Mouse (Mus musculus) hindbrain, postnatal 0 days (tissue): Measurements from ENCODE around the gene Zc3h7a. TPM values are rescaled to one million over a fixed set of nuclear protein-coding genes. Genes with fewer than 3 reads are reported as not detected.
A peak's percentile ranks its signal among the peaks of the same experiment; 100 is the strongest.
"Not testable (repeated sequence)": the region's sequence is repeated elsewhere in the genome, so short reads cannot be mapped to it uniquely, and the experiment has no call there.

Experiments
- ATAC-seq: fragments of 200-750 bp; cut with Nextera tagmentation; 2 replicates; pipeline ENCODE4 v1.8.0; 2017; ENCODE audit warnings: mild to moderate bottlenecking, moderate TSS enrichment, moderate library complexity
- DNase-seq: peaks from one replicate; pipeline ENCODE4 v3.0.0-alpha.2; 2015; ENCODE audit warnings: low spot score
- H3K27ac ChIP-seq: fragments of 300-500 bp; sonication (generic); 2 replicates; pipeline ENCODE4 v1.5.1; 2014; ENCODE audit warnings: mild to moderate bottlenecking
- H3K27me3 ChIP-seq: fragments of 300-500 bp; sonication (generic); 2 replicates; pipeline ENCODE4 v1.6.1; 2014; ENCODE audit warnings: low read length, mixed read lengths; ENCODE audit not compliant: insufficient read depth
- H3K36me3 ChIP-seq: fragments of 300-500 bp; sonication (generic); 2 replicates; pipeline ENCODE4 v1.6.1; 2014; ENCODE audit warnings: low read length, mixed read lengths; ENCODE audit not compliant: insufficient read depth
- H3K4me1 ChIP-seq: fragments of 300-500 bp; sonication (generic); 2 replicates; pipeline ENCODE4 v1.6.1; 2014; ENCODE audit warnings: antibody characterized with exemption, low read length, mixed read lengths; ENCODE audit not compliant: insufficient read depth
- H3K4me2 ChIP-seq: fragments of 300-500 bp; sonication (generic); 2 replicates; pipeline ENCODE4 v1.6.1; 2014; ENCODE audit warnings: low read depth, mild to moderate bottlenecking, low read length, moderate library complexity, mixed read lengths
- H3K4me3 ChIP-seq: fragments of 300-500 bp; sonication (generic); 2 replicates; pipeline ENCODE4 v1.5.1; 2014; ENCODE audit warnings: low read length
- H3K9ac ChIP-seq: fragments of 300-500 bp; sonication (generic); replicated peaks from 2 replicates; pipeline ENCODE4 v1.6.1; 2014; ENCODE audit warnings: mild to moderate bottlenecking, low read length, moderate library complexity, mixed read lengths
- H3K9me3 ChIP-seq: fragments of 300-500 bp; sonication (generic); 2 replicates; pipeline ENCODE4 v1.6.1; 2016; ENCODE audit warnings: low read length, mixed read lengths
- CTCF ChIP-seq: IDR thresholded peaks from 2 replicates; pipeline ENCODE4 v1.5.1; 2016; ENCODE audit warnings: antibody characterized with exemption, control low read depth, low read depth
- WGBS: fragments of 180-500 bp; shearing (Covaris S2); extraction: QIAGEN DNeasy Blood & Tissue Kit; methylation state at CpG from one replicate; pipeline ENCODE4 v1.1.7; 2014; 5-methylcytosine and 5-hydroxymethylcytosine counted together
- polyA plus RNA-seq: library from polyadenylated mRNA; unstranded; fragments of >200 nt; fragmentation: Nextera tagmentation; extraction: Ambion mirVana; gene quantifications from 2 replicates; pipeline ENCODE4 v1.2.1, GENCODE M21; 2015
- total RNA-seq: library from RNA; depleted of rRNA; stranded (reverse); fragments of >200 nt; gene quantifications from 2 replicates; pipeline ENCODE4 v1.2.3, GENCODE M21; 2014

Gene Zc3h7a
- total and polyA plus RNA-seq, 2 experiments from 2014 or later: 42.8 to 62.4 TPM

- peak overlapping the region; percentile 90 for H3K27ac ChIP-seq
- no peaks in the 10 kb centered on the region for H3K36me3 ChIP-seq
- ATAC-seq (peak; percentile 69), DNase-seq (peak; percentile 67)
- TF ChIP-seq CTCF: no peak
- H3K9ac ChIP-seq: peak overlapping the region; percentile 76
- no peaks in the 10 kb centered on the region for H3K27me3 ChIP-seq
- WGBS: under 1% methylated on average over 71 of the region's 72 CpGs
- 0 out of 2 replicates have a peak, but pooled peaks cover 4% of the 10 kb centered on the region for H3K4me1 ChIP-seq
- H3K9me3 ChIP-seq: no peaks in the 10 kb centered on the region
- peak overlapping the region; percentile 89 for H3K4me3 ChIP-seq
- peak overlapping the region; percentile 86 for H3K4me2 ChIP-seq
Measured at GRCm38 (mm10) chr16:11175489-11176207, 545 bp downstream of the Zc3h7a start.

DNA sequence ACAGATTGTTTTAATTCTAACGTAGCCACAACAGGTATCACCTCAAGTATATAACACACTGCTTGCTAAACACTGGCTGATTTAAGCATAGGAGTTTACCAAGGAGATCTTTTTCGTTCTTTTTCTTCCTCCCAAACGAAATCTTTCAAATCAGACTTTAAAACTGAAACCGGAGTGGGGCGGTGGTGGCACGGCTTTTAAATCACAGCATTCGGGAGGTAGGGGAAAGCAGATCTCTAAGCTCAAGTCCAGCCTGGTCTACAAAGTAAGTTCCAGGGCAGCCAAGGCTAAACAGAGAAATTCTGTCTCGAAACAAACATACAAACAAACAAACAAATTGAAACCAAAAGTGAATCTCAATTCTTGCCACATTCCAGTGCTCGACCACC is 1.1 kb downstream of the Zc3h7a start:
- DNase-seq (no peak), ATAC-seq (no peak)
- peak overlapping the region; percentile 89 for H3K4me3 ChIP-seq
- no peaks in the 10 kb centered on the region for H3K9me3 ChIP-seq
- H3K4me1 ChIP-seq: 0 out of 2 replicates have a peak, but pooled peaks cover 4% of the 10 kb centered on the region
- 5% methylated on average over 9 of the region's 9 CpGs for WGBS
- H3K27ac ChIP-seq: peak overlapping the region; percentile 90
- TF ChIP-seq CTCF: no peak
- H3K4me2 ChIP-seq: peak overlapping the region; percentile 86
- no peaks in the 10 kb centered on the region for H3K36me3 ChIP-seq
- H3K9ac ChIP-seq: peak overlapping the region; percentile 76
- H3K27me3 ChIP-seq: no peaks in the 10 kb centered on the region

- H3K9me3 ChIP-seq: no peaks in the 10 kb centered on the region
- H3K4me2 ChIP-seq: peak overlapping the region; percentile 86
- peak overlapping the region; percentile 89 for H3K4me3 ChIP-seq
- H3K9ac ChIP-seq: peak overlapping the region; percentile 76; the same call in 1 of the 2 replicates
- peak; percentile 71 for TF ChIP-seq CTCF
- peak overlapping the region; percentile 90 for H3K27ac ChIP-seq
- 0 out of 2 replicates have a peak, but pooled peaks cover 4% of the 10 kb centered on the region for H3K4me1 ChIP-seq
- H3K27me3 ChIP-seq: no peaks in the 10 kb centered on the region
- H3K36me3 ChIP-seq: no peaks in the 10 kb centered on the region
- DNase-seq (peak; percentile 80), ATAC-seq (no peak; the same call in 1 of the 2 replicates)
- 7% methylated on average over 10 of the region's 10 CpGs for WGBS
Measured at GRCm38 (mm10) chr16:11174671-11175081, 1.5 kb downstream of the Zc3h7a start.

DNA sequence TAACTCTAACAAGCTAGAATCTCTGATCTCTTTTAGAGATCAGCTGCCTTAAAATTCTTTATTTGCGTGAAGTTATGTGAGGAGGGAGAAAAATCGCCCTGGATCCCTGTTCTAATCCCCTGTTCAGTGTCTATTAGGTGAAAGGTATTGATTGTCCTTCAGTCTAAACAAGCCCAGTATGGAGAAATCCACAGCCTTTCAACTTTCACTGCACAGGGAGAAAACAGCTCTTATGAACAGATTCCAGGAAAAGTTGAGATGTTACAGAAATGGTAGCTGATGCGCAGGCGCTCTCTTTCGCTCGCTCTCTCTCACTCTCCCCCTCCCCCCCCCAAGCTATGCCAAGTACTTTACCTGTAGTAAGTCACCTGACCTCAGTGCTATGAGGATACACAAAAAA is 4.5 kb downstream of the Zc3h7a start:
- Histone ChIP-seq H3K4me2 (no peak overlapping the region), H3K4me3 (no peak overlapping the region), H3K4me1 (0 out of 2 replicates have a peak, but pooled peaks cover 4% of the 10 kb centered on the region), H3K36me3 (no peaks in the 10 kb centered on the region), H3K9me3 (no peaks in the 10 kb centered on the region), H3K9ac (no peak overlapping the region), H3K27me3 (no peaks in the 10 kb centered on the region), H3K27ac (no peak overlapping the region)
- ATAC-seq (no peak), DNase-seq (no peak)
- 96% methylated on average over 6 of the region's 6 CpGs for WGBS
- TF ChIP-seq CTCF: no peak

GRCm38 (mm10) chr16:11166431-11166830 is 9.8 kb downstream of the Zc3h7a start:
- peaks cover 6% of the 10 kb centered on the region; the same call in 1 of the 2 replicates for H3K36me3 ChIP-seq
- no peaks in the 10 kb centered on the region for H3K27me3 ChIP-seq
- DNase-seq: no peak
- TF ChIP-seq CTCF: no peak
- WGBS: 88% methylated on average over 2 of the region's 2 CpGs
- H3K9ac ChIP-seq: no peak overlapping the region
- H3K4me1 ChIP-seq: 0 out of 2 replicates have a peak, but pooled peaks cover 4% of the 10 kb centered on the region
- H3K4me2 ChIP-seq: no peak overlapping the region
- ATAC-seq: no peak
- H3K27ac ChIP-seq: no peak overlapping the region
- no peaks in the 10 kb centered on the region for H3K9me3 ChIP-seq
- H3K4me3 ChIP-seq: no peak overlapping the region

DNA sequence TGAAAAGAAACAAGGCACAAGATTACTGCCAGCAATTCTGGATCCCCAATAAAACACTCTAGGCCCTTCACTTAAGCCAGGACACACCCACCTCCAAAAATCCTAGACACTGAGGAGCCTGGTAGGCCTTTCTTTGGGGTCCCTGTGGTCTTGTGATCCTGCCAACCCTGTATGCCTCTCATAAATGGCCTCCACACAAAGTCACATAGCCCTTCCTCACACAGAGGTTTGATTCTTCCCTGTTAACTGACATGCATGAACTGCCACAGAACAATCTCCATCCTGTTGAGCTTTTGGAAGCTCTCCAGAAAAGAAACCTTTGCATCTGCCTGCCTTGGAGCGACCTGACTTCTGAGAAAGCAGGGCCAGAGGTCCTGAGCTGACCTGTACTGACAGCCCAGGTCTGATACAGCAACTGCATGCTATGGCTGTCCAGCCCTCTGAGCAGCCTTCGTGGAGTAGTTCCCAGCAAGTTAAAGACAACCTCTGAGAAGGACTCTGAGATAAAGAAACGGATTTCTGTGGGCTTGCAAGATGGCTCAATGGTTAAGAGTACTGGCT is 11.4 kb downstream of the Zc3h7a start:
- Histone ChIP-seq H3K27ac (peak overlapping the region; percentile 51; the same call in 1 of the 2 replicates), H3K4me3 (no peak overlapping the region), H3K36me3 (peaks cover 9% of the 10 kb centered on the region; the same call in 1 of the 2 replicates), H3K9ac (no peak overlapping the region), H3K9me3 (no peaks in the 10 kb centered on the region), H3K27me3 (no peaks in the 10 kb centered on the region), H3K4me2 (no peak overlapping the region), H3K4me1 (no peaks in the 10 kb centered on the region)
- DNase-seq (peak; percentile 24), ATAC-seq (peak; percentile 61; the same call in 1 of the 2 replicates)
- no peak for TF ChIP-seq CTCF
- WGBS: 58% methylated on average over 3 of the region's 3 CpGs

DNA sequence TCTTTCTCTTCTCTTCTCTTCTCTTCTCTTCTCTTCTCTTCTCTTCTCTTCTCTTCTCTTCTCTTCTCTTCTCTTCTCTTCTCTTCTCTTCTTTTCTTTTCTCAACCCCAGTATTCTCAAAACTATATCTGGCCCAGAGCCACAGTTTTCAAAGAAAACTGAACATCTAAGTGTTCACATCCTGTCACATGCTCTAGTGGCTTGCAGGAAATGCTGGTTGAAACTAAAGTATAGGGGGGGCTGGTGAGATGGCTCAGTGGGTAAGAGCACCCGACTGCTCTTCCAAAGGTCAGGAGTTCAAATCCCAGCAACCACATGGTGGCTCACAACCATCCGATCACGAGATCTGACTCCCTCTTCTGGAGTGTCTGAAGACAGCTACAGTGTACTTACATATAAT is 18.5 kb downstream of the Zc3h7a start:
- not testable (repeated sequence) for H3K4me3 ChIP-seq, ATAC-seq
- WGBS: 58% methylated on average over 1 of the region's 3 CpGs

More for the DNA sequence above, 18.5 kb downstream of the Zc3h7a start:
- H3K4me1 ChIP-seq, H3K4me2 ChIP-seq, DNase-seq, H3K27ac ChIP-seq, H3K9me3 ChIP-seq, H3K27me3 ChIP-seq, H3K9ac ChIP-seq: not testable (repeated sequence)
- H3K36me3 ChIP-seq: peaks cover 35% of the 10 kb centered on the region
